In the genomic region with DNA sequence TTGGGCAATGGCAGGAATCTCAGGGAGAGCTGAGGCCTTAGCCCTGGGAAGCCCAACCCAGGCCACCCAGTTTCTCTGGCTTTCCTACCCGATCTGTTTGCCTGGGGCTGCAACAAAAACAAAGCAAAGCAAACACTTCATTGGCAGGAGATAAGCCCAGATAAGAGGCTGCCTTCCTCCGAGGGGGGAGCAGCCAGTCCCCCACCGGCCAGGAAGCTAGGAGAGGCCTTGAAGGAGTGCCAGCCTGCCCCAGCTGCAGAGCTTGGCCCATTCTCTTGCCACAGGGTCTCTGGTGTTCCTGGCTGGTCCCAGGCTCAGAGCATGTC, we compare ENCODE assay signal across 8 mouse cellular contexts. TPM values are rescaled to one million over a fixed set of nuclear protein-coding genes. Genes with fewer than 3 reads are reported as not detected.
DNase-seq lines count a peak whose midpoint lies in the region; ATAC-seq and TF ChIP-seq lines count a peak whose summit lies in the region.

No protein-coding gene starts in this region.

- H3K27me3 ChIP-seq in kidney, adult 2 months (replicated peaks; ENCODE audit: control insufficient read depth, insufficient read depth, low read length): no peaks in the 10 kb centered on the region
- no peaks in the 10 kb centered on the region for H3K27me3 ChIP-seq in lung, embryonic 14.5 days (ENCODE audit: insufficient read depth, low read length)
- no peaks in the 10 kb centered on the region for H3K27me3 ChIP-seq in testis, adult 2 months (ENCODE audit: control insufficient read depth, insufficient read depth, low read length)

- peak overlapping the region; percentile 93 for H3K27ac ChIP-seq in kidney, adult 2 months (ENCODE audit: insufficient read depth, low read depth, low read length)
- H3K27ac ChIP-seq in lung, embryonic 14.5 days (ENCODE audit: low read depth): peak overlapping the region; percentile 99
- H3K27ac ChIP-seq in testis, adult 2 months (ENCODE audit: control insufficient read depth, insufficient read depth, low read depth, low read length): peak overlapping the region; percentile 78

- peak overlapping the region; percentile 95 for H3K4me2 ChIP-seq in lung, embryonic 14.5 days

- peaks cover 14% of the 10 kb centered on the region; the same call in 1 of the 2 replicates for H3K4me1 ChIP-seq in kidney, adult 2 months (ENCODE audit: control insufficient read depth, insufficient read depth, low read length)
- peaks cover 17% of the 10 kb centered on the region for H3K4me1 ChIP-seq in lung, embryonic 14.5 days (ENCODE audit: insufficient read depth)
- peaks cover 18% of the 10 kb centered on the region for H3K4me1 ChIP-seq in testis, adult 2 months (ENCODE audit: control insufficient read depth, insufficient read depth, low read length)

- peak overlapping the region; percentile 73 for H3K9ac ChIP-seq in lung, embryonic 14.5 days

- peak; percentile 60 to 79 for DNase-seq in urinary bladder, adult 18-20 months (ENCODE audit: low spot score in 2 of 2)
- DNase-seq in urinary bladder, postnatal 10 days (ENCODE audit: low spot score): no peak
- DNase-seq in heart, adult 9 months (ENCODE audit: low spot score in 2 of 2): peak; percentile 67 to 78
- peak; percentile 83 for DNase-seq in kidney, adult 2 months
- DNase-seq in lung, embryonic 14.5 days: peak; percentile 58
- no peak for DNase-seq in retina, embryonic 14.5 days (ENCODE audit: low spot score)
- DNase-seq in retina, postnatal 1 day: no peak

- TF ChIP-seq POLR2A in kidney, adult 2 months (IDR thresholded peaks at IDR 0.05; ENCODE audit: low read depth, low read length): no peak
- TF ChIP-seq POLR2A in testis, adult 2 months (IDR thresholded peaks at IDR 0.05; ENCODE audit: control insufficient read depth, low read depth, low read length): no peak

- peak overlapping the region; percentile 91 for H3K4me3 ChIP-seq in kidney, adult 2 months (ENCODE audit: insufficient read depth, low read depth, low read length)
- peak overlapping the region; percentile 55 for H3K4me3 ChIP-seq in lung, embryonic 14.5 days (ENCODE audit: low read depth, low read length)
- no peak overlapping the region for H3K4me3 ChIP-seq in testis, adult 2 months (ENCODE audit: control insufficient read depth, low read depth, low read length)

- TF ChIP-seq CTCF in kidney, adult 2 months (conservative IDR thresholded peaks at IDR 0.05; ENCODE audit: insufficient read depth, insufficient read length, low read depth, low read length): no peak
- no peak for TF ChIP-seq CTCF in lung, embryonic 14.5 days (IDR thresholded peaks at IDR 0.05; ENCODE audit: low read depth)
- no peak for TF ChIP-seq CTCF in testis, adult 2 months (IDR thresholded peaks at IDR 0.05; ENCODE audit: control insufficient read depth, insufficient read depth, insufficient replicate concordance, low read depth, low read length)

- H3K36me3 ChIP-seq in kidney, adult 2 months (ENCODE audit: control insufficient read depth, insufficient read depth, low read length): no peaks in the 10 kb centered on the region
- H3K36me3 ChIP-seq in lung, embryonic 14.5 days (ENCODE audit: insufficient read depth): peaks cover 45% of the 10 kb centered on the region
- no peaks in the 10 kb centered on the region; the same call in 1 of the 2 replicates for H3K36me3 ChIP-seq in testis, adult 2 months (ENCODE audit: control insufficient read depth, insufficient read depth, low read length)

- ATAC-seq in lung, embryonic 14.5 days (ENCODE audit: insufficient read depth): peak; percentile 9; the same call in 1 of the 2 replicates

- no peaks in the 10 kb centered on the region for H3K9me3 ChIP-seq in lung, embryonic 14.5 days (ENCODE audit: low read depth, low read length)

- 27% methylated on average over 3 of the region's 3 CpGs for WGBS in kidney, adult 2 months
- WGBS in lung, embryonic 14.5 days: 5% methylated on average over 3 of the region's 3 CpGs

RNA-seq across cellular contexts. Expression of a gene that starts 10.4 kb away (rescaled TPM):
- polyA plus RNA-seq in kidney, adult 2 months (2012; rRNA removed): 78.4 and 91.7 TPM in 2 replicates
- 21.8 and 23.5 TPM in 2 replicates for polyA plus RNA-seq in lung, embryonic 14.5 days (2014; fragmentation: Nextera tagmentation; extraction: Ambion mirVana)
- polyA plus RNA-seq in testis, adult 2 months (2012; rRNA removed): 205 and 212 TPM in 2 replicates

RNA-seq across cellular contexts. Expression of a gene that starts 11.0 kb away (rescaled TPM):
- 75.4 and 83.1 TPM in 2 replicates for polyA plus RNA-seq in kidney, adult 2 months (2012; rRNA removed)
- polyA plus RNA-seq in lung, embryonic 14.5 days (2014; fragmentation: Nextera tagmentation; extraction: Ambion mirVana): 61.0 and 65.0 TPM in 2 replicates
- 78.8 and 91.6 TPM in 2 replicates for polyA plus RNA-seq in testis, adult 2 months (2012; rRNA removed)

RNA-seq across cellular contexts. Expression of a gene that starts 18.4 kb away (rescaled TPM):
- polyA plus RNA-seq in kidney, adult 2 months (2012; rRNA removed): 0.07 and 0.08 TPM in 2 replicates
- 0.17 and 0.38 TPM in 2 replicates for polyA plus RNA-seq in lung, embryonic 14.5 days (2014; fragmentation: Nextera tagmentation; extraction: Ambion mirVana)
- polyA plus RNA-seq in testis, adult 2 months (2012; rRNA removed): 1.3 and 1.5 TPM in 2 replicates

RNA-seq across cellular contexts. Expression of a gene that starts 22.1 kb away (rescaled TPM):
- polyA plus RNA-seq in kidney, adult 2 months (2012; rRNA removed): 48.7 and 55.3 TPM in 2 replicates
- 218 and 224 TPM in 2 replicates for polyA plus RNA-seq in lung, embryonic 14.5 days (2014; fragmentation: Nextera tagmentation; extraction: Ambion mirVana)
- polyA plus RNA-seq in testis, adult 2 months (2012; rRNA removed): 139 and 154 TPM in 2 replicates

RNA-seq across cellular contexts. Expression of a gene that starts 23.6 kb away (rescaled TPM):
- 40.2 and 53.7 TPM in 2 replicates for polyA plus RNA-seq in kidney, adult 2 months (2012; rRNA removed)
- polyA plus RNA-seq in lung, embryonic 14.5 days (2014; fragmentation: Nextera tagmentation; extraction: Ambion mirVana): 53.3 and 55.9 TPM in 2 replicates
- polyA plus RNA-seq in testis, adult 2 months (2012; rRNA removed): 13.9 and 14.6 TPM in 2 replicates

Comparison
In these comparisons a context has a peak if more than half of its experiments do, and no peak if none do; other contexts are left out.
1. DNase-seq: peak in urinary bladder, adult 18-20 months (2 of 2), heart, adult 9 months (2 of 2), kidney, adult 2 months (single experiment) and lung, embryonic 14.5 days (single experiment); none in urinary bladder, postnatal 10 days (single experiment), retina, embryonic 14.5 days (single experiment) and retina, postnatal 1 day (single experiment).
2. Peak in every context shown above with its lines, with median percentiles within 50 percentile points of each other: H3K27ac ChIP-seq.